Mouse (Mus musculus): ENCODE results near the gene Kif26b.

DNA sequence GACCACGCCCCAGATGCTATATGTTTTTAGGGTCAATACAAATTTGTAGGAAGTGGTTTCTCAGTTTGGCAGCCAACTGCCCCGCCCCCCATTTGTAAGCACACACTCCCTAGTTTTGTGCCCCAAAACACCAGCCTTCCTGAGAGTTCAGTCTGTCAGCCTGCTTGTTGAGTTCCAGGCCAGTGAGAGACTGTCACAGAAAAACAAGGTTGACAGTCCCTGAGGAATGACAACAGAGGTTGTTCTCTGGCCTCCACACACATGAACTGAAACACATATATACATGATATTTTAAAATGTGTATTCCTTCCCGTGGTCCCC lies 365.1 kb downstream of the Kif26b start:
- TF ChIP-seq EP300 (IDR thresholded peaks at IDR 0.05; ENCODE audit: insufficient read depth, low read depth, low read length) = no peak
- no peak for TF ChIP-seq CTCF (IDR thresholded peaks at IDR 0.05)
